Mouse (Mus musculus): ENCODE data around the gene Dkk2. TPM values are rescaled to one million over a fixed set of nuclear protein-coding genes. Genes with fewer than 3 reads are reported as not detected.
A peak's percentile ranks its signal among the peaks of the same experiment; 100 is the strongest.

The Dkk2 gene
- polyA plus RNA-seq, 1 experiment from 2014 or later, result 2.1 TPM

DNA sequence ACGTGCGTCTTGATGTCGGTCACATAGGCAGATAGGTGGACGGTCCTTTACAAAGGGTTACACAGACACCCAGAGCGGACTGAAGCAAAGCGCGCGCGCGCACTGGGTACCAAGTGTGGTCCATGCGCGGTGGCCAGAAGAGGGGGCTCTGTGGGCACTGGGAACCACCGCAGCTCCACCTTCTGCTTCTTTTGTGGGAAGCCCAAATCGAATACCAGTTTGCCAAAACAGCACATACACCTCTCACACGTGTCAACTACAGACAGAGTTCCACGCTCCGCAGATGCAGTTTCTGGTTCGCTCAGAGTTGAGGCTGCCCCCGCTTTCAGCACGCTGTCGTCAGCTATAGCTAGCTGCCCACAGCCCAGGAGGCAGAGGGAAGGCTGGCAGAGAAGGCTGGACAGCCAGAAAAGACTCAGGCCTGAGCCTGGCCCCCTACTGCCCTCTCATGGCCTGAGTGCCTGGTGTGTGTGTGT, 2.0 kb downstream of the Dkk2 start:
- DNase-seq (peak; percentile 71), ATAC-seq (ENCODE audit: insufficient read depth) (peak; percentile 77)
- peak; percentile 28; the same call in 1 of the 2 replicates for TF ChIP-seq CTCF (IDR thresholded peaks at IDR 0.05; ENCODE audit: low read depth)
- under 1% methylated on average over 21 of the region's 21 CpGs for WGBS
- Histone ChIP-seq H3K27me3 (ENCODE audit: insufficient read depth, low read length) (peaks cover 36% of the 10 kb centered on the region), H3K36me3 (ENCODE audit: insufficient read depth) (no peaks in the 10 kb centered on the region), H3K4me2 (peak overlapping the region; percentile 90), H3K27ac (ENCODE audit: low read depth) (no peak overlapping the region), H3K4me3 (ENCODE audit: low read depth, low read length) (peak overlapping the region; percentile 44), H3K9ac (peak overlapping the region; percentile 42; the same call in 1 of the 2 replicates), H3K9me3 (ENCODE audit: low read depth, low read length) (no peaks in the 10 kb centered on the region), H3K4me1 (ENCODE audit: insufficient read depth) (peaks cover 15% of the 10 kb centered on the region)

DNA sequence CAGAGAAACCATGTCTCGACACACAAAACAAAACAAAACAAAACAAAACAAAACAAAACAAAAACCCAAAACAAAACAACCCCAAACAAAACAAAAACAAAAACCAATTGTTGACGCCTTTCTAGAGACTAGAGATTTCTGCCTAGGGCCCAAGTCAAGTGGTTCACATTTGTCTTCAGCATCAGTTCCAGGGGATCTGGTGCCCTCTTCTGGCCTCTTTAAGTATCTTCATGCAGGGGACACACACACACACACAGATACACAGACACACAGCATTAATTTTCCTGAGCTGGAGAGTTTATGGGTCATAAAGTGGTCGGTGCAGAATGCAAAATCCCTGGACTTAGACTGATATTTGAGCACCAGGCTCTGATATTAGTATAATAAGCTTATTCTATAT, 7.9 kb downstream of the Dkk2 start:
- Histone ChIP-seq H3K27ac (ENCODE audit: low read depth) (no peak overlapping the region), H3K27me3 (ENCODE audit: insufficient read depth, low read length) (no peaks in the 10 kb centered on the region), H3K4me1 (ENCODE audit: insufficient read depth) (no peaks in the 10 kb centered on the region), H3K9ac (no peak overlapping the region), H3K36me3 (ENCODE audit: insufficient read depth) (no peaks in the 10 kb centered on the region), H3K9me3 (ENCODE audit: low read depth, low read length) (no peaks in the 10 kb centered on the region), H3K4me2 (no peak overlapping the region), H3K4me3 (ENCODE audit: low read depth, low read length) (no peak overlapping the region)
- DNase-seq (no peak), ATAC-seq (ENCODE audit: insufficient read depth) (no peak)
- 87% methylated on average over 3 of the region's 3 CpGs for WGBS
- 0 out of 2 replicates have a peak, but pooled peaks have one; percentile 2 for TF ChIP-seq CTCF (IDR thresholded peaks at IDR 0.05; ENCODE audit: low read depth)

DNA sequence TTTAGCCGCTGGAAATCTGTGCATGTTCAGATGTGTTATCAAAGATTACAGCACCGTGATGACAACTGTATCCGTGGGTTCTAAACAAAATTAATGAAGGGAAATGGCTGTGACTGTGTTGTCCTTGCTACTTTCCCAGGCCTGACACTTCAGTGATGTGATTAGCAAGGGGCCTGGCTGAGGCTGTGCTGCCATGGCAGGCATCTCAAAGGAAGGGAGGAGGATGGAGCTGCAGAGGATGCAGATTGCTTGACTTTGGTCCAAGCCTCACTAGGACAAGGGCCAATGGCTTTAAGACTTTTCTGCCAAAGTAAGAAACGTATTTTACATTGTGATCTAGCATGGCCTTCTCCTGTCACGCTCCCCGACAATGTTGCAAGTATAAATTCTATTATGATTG, 11.2 kb downstream of the Dkk2 start:
- Histone ChIP-seq H3K27ac (ENCODE audit: low read depth) (no peak overlapping the region), H3K27me3 (ENCODE audit: insufficient read depth, low read length) (no peaks in the 10 kb centered on the region), H3K9ac (no peak overlapping the region), H3K4me3 (ENCODE audit: low read depth, low read length) (no peak overlapping the region), H3K4me2 (no peak overlapping the region), H3K9me3 (ENCODE audit: low read depth, low read length) (no peaks in the 10 kb centered on the region), H3K36me3 (ENCODE audit: insufficient read depth) (no peaks in the 10 kb centered on the region), H3K4me1 (ENCODE audit: insufficient read depth) (no peaks in the 10 kb centered on the region)
- WGBS, result 50% methylated on average over 6 of the region's 6 CpGs
- ATAC-seq (ENCODE audit: insufficient read depth) (peak; percentile 70; the same call in 1 of the 2 replicates), DNase-seq (peak; percentile 37)
- no peak for TF ChIP-seq CTCF (IDR thresholded peaks at IDR 0.05; ENCODE audit: low read depth)

DNA sequence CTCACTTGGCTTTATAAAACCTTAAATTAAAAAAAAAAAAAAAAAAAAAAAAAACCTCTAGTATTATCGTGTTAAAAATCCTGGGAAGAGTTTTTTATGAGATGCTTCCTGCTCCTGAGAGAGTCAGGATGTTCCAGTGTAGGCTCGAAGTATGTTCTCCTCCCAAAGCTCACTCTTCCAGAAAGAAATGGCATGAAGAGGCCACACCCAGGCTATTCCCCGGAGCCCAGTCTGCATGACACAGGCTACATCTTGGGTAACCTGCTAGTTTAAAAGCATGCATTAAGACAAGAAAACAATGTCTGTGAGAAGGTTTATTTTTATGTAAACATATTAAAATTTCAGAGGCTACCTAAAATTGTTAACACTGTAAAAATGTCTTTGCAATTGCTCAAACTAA, 15.7 kb downstream of the Dkk2 start:
- TF ChIP-seq CTCF (IDR thresholded peaks at IDR 0.05; ENCODE audit: low read depth), result no peak
- Histone ChIP-seq H3K9me3 (ENCODE audit: low read depth, low read length) (no peaks in the 10 kb centered on the region), H3K27me3 (ENCODE audit: insufficient read depth, low read length) (no peaks in the 10 kb centered on the region), H3K9ac (no peak overlapping the region), H3K36me3 (ENCODE audit: insufficient read depth) (no peaks in the 10 kb centered on the region), H3K27ac (ENCODE audit: low read depth) (no peak overlapping the region), H3K4me2 (no peak overlapping the region), H3K4me3 (ENCODE audit: low read depth, low read length) (no peak overlapping the region), H3K4me1 (ENCODE audit: insufficient read depth) (no peaks in the 10 kb centered on the region)
- DNase-seq (no peak), ATAC-seq (ENCODE audit: insufficient read depth) (no peak)
- 70% methylated on average over 3 of the region's 3 CpGs for WGBS

DNA sequence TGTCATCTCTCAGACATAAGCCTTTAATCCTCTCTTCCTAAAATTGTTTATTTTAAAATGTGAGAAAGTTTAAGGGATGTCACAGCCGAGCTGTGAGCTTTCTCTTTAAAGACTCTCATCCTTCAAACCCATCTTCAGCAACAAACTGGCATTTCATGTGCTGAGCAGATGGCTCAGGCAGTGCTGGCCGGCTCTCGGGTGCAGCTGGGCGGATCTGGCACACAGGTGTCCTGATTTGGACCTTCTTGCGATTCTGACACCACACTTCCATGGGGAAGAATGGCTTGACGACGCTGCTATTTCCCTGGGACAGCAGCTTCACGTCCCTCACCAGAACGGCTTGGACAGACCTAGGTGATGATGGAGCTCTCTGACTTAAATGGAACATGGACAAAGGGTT, 17.9 kb downstream of the Dkk2 start:
- Histone ChIP-seq H3K9ac (no peak overlapping the region), H3K4me2 (peak overlapping the region; percentile 41), H3K27me3 (ENCODE audit: insufficient read depth, low read length) (no peaks in the 10 kb centered on the region), H3K36me3 (ENCODE audit: insufficient read depth) (no peaks in the 10 kb centered on the region), H3K27ac (ENCODE audit: low read depth) (no peak overlapping the region), H3K9me3 (ENCODE audit: low read depth, low read length) (no peaks in the 10 kb centered on the region), H3K4me3 (ENCODE audit: low read depth, low read length) (no peak overlapping the region), H3K4me1 (ENCODE audit: insufficient read depth) (no peaks in the 10 kb centered on the region)
- ATAC-seq (ENCODE audit: insufficient read depth), result peak; percentile 49; the same call in 1 of the 2 replicates
- TF ChIP-seq CTCF (IDR thresholded peaks at IDR 0.05; ENCODE audit: low read depth), result no peak
- peak; percentile 10 for DNase-seq
- WGBS, result 15% methylated on average over 9 of the region's 9 CpGs

DNA sequence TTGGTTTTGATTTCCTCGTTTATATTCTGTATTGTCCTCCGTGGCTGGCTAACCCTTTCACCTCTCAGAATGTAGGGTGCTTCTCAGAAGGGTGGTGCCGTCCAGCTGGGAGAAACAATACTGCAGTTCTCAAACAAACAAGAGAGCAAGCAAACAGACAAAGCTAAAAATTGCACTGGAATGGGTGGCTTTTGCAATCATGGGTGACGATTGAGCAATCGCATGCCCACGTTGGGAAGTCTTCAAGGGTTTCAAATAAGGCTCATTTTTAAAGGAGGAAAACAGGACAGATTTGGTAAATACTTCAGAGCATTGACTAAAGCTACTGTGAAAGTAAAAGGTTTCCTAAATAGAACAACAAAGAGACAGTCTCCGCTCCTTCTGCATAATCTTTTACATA, 18.4 kb downstream of the Dkk2 start:
- H3K36me3 ChIP-seq (ENCODE audit: insufficient read depth), result no peaks in the 10 kb centered on the region
- no peaks in the 10 kb centered on the region for H3K27me3 ChIP-seq (ENCODE audit: insufficient read depth, low read length)
- H3K4me2 ChIP-seq, result peak overlapping the region; percentile 41
- no peaks in the 10 kb centered on the region for H3K9me3 ChIP-seq (ENCODE audit: low read depth, low read length)
- H3K9ac ChIP-seq, result no peak overlapping the region
- ATAC-seq (ENCODE audit: insufficient read depth), result no peak; the same call in 1 of the 2 replicates
- no peak for TF ChIP-seq CTCF (IDR thresholded peaks at IDR 0.05; ENCODE audit: low read depth)
- DNase-seq, result peak; percentile 38
- H3K4me3 ChIP-seq (ENCODE audit: low read depth, low read length), result no peak overlapping the region
- whole genome bisulfite sequencing, result 37% methylated on average over 7 of the region's 7 CpGs
- no peak overlapping the region for H3K27ac ChIP-seq (ENCODE audit: low read depth)
- no peaks in the 10 kb centered on the region for H3K4me1 ChIP-seq (ENCODE audit: insufficient read depth)

DNA sequence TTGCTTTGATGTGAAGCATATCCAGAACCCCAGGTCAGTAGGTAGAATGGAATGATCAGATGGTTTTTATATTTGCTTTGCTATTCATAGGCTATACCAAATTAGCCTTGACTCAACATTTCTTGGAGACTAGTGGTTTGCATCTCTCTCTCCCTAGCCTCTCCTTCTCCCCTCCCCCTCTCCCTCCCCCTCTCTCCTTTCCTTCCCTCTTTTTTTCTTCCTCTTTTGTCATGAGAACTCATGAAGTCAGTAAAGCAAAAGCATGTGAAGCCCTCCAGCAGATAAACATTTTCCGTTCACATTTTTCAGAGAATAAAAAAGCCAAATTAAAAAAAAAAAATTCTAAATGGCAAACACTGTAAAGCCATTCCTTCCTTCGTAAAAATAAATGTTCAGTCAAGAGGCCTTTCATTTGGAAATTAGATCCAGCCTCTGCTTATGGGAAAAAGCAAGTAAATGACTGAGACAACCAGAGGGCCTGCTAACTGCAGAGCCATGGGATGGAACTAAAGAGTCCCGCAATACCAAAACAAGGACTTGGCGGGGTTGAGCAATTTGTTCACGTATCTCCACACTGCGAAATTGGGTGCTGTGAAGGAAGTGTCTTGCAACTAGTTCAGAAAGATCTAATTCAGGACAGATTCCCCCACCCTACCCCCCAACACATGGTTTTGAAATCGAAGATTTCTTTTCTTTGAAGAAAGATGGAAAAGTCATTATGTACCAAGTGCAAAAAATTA, 30.9 kb downstream of the Dkk2 start:
- Histone ChIP-seq H3K4me2 (no peak overlapping the region), H3K9me3 (ENCODE audit: low read depth, low read length) (no peaks in the 10 kb centered on the region), H3K4me3 (ENCODE audit: low read depth, low read length) (no peak overlapping the region), H3K36me3 (ENCODE audit: insufficient read depth) (no peaks in the 10 kb centered on the region), H3K27me3 (ENCODE audit: insufficient read depth, low read length) (no peaks in the 10 kb centered on the region), H3K9ac (no peak overlapping the region), H3K4me1 (ENCODE audit: insufficient read depth) (no peaks in the 10 kb centered on the region), H3K27ac (ENCODE audit: low read depth) (no peak overlapping the region)
- DNase-seq, result no peak
- 81% methylated on average over 7 of the region's 7 CpGs for WGBS
- no peak for TF ChIP-seq CTCF (IDR thresholded peaks at IDR 0.05; ENCODE audit: low read depth)
- ATAC-seq (ENCODE audit: insufficient read depth), result no peak
